Comparison of ENCODE assay signal across 7 mouse cellular contexts in the genomic region with DNA sequence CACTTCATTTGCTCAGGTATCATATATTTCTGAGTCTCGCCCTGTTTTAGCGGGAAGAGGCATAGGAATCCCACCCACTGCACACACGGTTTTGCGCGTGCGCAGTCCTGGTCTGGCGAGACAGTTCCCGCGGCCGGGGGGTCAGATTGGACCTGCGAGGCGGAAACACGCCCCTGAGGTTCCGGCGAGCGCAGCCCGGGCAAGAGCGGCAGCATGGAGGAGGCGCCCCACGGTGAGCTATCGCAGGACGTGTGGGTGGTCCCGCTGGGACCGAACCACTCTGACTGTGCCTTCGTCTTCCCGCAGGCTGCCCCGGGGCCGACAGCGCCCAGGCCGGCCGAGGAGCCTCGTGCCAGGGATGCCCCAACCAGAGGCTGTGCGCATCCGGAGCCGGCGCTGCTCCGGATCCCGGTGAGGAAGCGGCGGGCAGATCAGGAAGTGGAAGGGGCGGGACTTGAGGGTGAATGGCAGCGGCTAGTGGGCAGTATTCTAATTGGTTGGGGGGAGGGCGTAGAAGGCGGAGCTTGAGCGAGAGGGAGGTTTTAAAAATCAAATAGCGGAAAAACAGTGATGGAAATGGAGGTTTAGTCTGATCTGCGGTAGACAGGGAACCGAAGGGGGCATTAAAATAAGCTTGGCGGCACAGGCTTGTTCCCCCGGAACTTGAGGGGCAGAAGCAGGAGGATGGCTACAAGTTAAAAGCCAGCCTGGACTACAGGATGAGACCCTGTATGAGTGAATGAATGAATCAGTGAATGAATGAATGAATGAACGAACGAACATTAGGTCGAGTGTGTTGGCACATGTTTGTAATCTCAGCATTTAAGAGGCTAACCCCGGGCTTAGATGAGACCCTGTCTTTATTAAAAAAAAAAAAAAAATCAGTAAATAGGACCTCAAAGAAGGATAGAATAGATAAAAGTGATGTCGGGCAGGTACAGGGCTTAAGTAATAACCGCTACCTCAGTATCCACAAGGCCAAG. TPM values are rescaled to one million over a fixed set of nuclear protein-coding genes. Genes with fewer than 3 reads are reported as not detected.
DNase-seq lines count a peak whose midpoint lies in the region; ATAC-seq and TF ChIP-seq lines count a peak whose summit lies in the region.

A gene (plus strand): TSS at position 185 of the 983 bp plus-strand sequence.

- no peak for TF ChIP-seq CTCF in kidney, adult 2 months (conservative IDR thresholded peaks at IDR 0.05; ENCODE audit: insufficient read depth, insufficient read length, low read depth, low read length)
- no peak for TF ChIP-seq CTCF in spleen, adult 2 months (IDR thresholded peaks at IDR 0.05; ENCODE audit: extremely low read depth, insufficient read depth, insufficient read length, insufficient replicate concordance)

- H3K4me1 ChIP-seq in embryonic facial prominence, embryonic 12.5 days = peaks cover 5% of the 10 kb centered on the region
- H3K4me1 ChIP-seq in kidney, adult 2 months (ENCODE audit: control insufficient read depth, insufficient read depth, low read length) = no peaks in the 10 kb centered on the region; the same call in 1 of the 2 replicates
- H3K4me1 ChIP-seq in limb, embryonic 12.5 days (replicated peaks) = peaks cover 16% of the 10 kb centered on the region
- peaks cover 18% of the 10 kb centered on the region for H3K4me1 ChIP-seq in midbrain, embryonic 15.5 days
- no peaks in the 10 kb centered on the region; the same call in 1 of the 2 replicates for H3K4me1 ChIP-seq in spleen, adult 2 months (ENCODE audit: control insufficient read depth, insufficient read depth, insufficient read length)

- peak within 1 kb of the TSS; percentile 68 for H3K4me3 ChIP-seq in embryonic facial prominence, embryonic 12.5 days
- H3K4me3 ChIP-seq in kidney, adult 2 months (ENCODE audit: insufficient read depth, low read depth, low read length) = peak within 1 kb of the TSS; percentile 94
- H3K4me3 ChIP-seq in limb, embryonic 12.5 days (replicated peaks) = peak within 1 kb of the TSS; percentile 73
- H3K4me3 ChIP-seq in midbrain, embryonic 15.5 days = peak within 1 kb of the TSS; percentile 86
- H3K4me3 ChIP-seq in spleen, adult 2 months (ENCODE audit: extremely low read depth, insufficient read depth, insufficient read length) = peak within 1 kb of the TSS; percentile 98

- ATAC-seq in embryonic facial prominence, embryonic 12.5 days (ENCODE audit: insufficient number of reproducible peaks, insufficient read depth, low FRiP score, low TSS enrichment) = peak; percentile 96
- ATAC-seq in limb, embryonic 12.5 days (ENCODE audit: insufficient number of reproducible peaks, insufficient read depth, low FRiP score, low TSS enrichment, low read depth) = peak; percentile 93
- ATAC-seq in midbrain, embryonic 15.5 days (replicated peaks) = peak; percentile 98

- peak; percentile 58 for TF ChIP-seq POLR2A in kidney, adult 2 months (IDR thresholded peaks at IDR 0.05; ENCODE audit: low read depth, low read length)
- peak; percentile 85 for TF ChIP-seq POLR2A in spleen, adult 2 months (IDR thresholded peaks at IDR 0.05; ENCODE audit: low read depth, low read length)

- H3K27me3 ChIP-seq in embryonic facial prominence, embryonic 12.5 days = no peaks in the 10 kb centered on the region
- H3K27me3 ChIP-seq in kidney, adult 2 months (replicated peaks; ENCODE audit: control insufficient read depth, insufficient read depth, low read length) = no peaks in the 10 kb centered on the region
- H3K27me3 ChIP-seq in limb, embryonic 12.5 days = no peaks in the 10 kb centered on the region
- peaks cover 3% of the 10 kb centered on the region; the same call in 1 of the 2 replicates for H3K27me3 ChIP-seq in midbrain, embryonic 15.5 days (replicated peaks)
- no peaks in the 10 kb centered on the region for H3K27me3 ChIP-seq in spleen, adult 2 months (ENCODE audit: control insufficient read depth, insufficient read depth, low read length)

- H3K36me3 ChIP-seq in embryonic facial prominence, embryonic 12.5 days = peaks cover 37% of the 10 kb centered on the region
- H3K36me3 ChIP-seq in kidney, adult 2 months (ENCODE audit: control insufficient read depth, insufficient read depth, low read length) = no peaks in the 10 kb centered on the region
- peaks cover 38% of the 10 kb centered on the region for H3K36me3 ChIP-seq in limb, embryonic 12.5 days
- peaks cover 14% of the 10 kb centered on the region; the same call in 1 of the 2 replicates for H3K36me3 ChIP-seq in midbrain, embryonic 15.5 days (replicated peaks)
- peaks cover 16% of the 10 kb centered on the region for H3K36me3 ChIP-seq in spleen, adult 2 months (ENCODE audit: control insufficient read depth, insufficient read depth, low read length)

- H3K27ac ChIP-seq in embryonic facial prominence, embryonic 12.5 days = peak within 1 kb of the TSS; percentile 89
- H3K27ac ChIP-seq in kidney, adult 2 months (ENCODE audit: insufficient read depth, low read depth, low read length) = peak within 1 kb of the TSS; percentile 76
- peak within 1 kb of the TSS; percentile 93 for H3K27ac ChIP-seq in limb, embryonic 12.5 days
- peak within 1 kb of the TSS; percentile 97 for H3K27ac ChIP-seq in midbrain, embryonic 15.5 days
- H3K27ac ChIP-seq in spleen, adult 2 months (ENCODE audit: insufficient read depth, low read length) = peak within 1 kb of the TSS; percentile 96

- 3% methylated on average over 56 of the region's 56 CpGs for WGBS in embryonic facial prominence, embryonic 12.5 days
- 3% methylated on average over 56 of the region's 56 CpGs for WGBS in kidney, adult 2 months
- WGBS in limb, embryonic 12.5 days = 4% methylated on average over 56 of the region's 56 CpGs
- 4% methylated on average over 55 of the region's 56 CpGs for WGBS in midbrain, embryonic 15.5 days
- WGBS in spleen, adult 2 months = 3% methylated on average over 56 of the region's 56 CpGs

- H3K9ac ChIP-seq in embryonic facial prominence, embryonic 12.5 days = peak within 1 kb of the TSS; percentile 68
- H3K9ac ChIP-seq in limb, embryonic 12.5 days (replicated peaks) = peak within 1 kb of the TSS; percentile 70
- H3K9ac ChIP-seq in midbrain, embryonic 15.5 days = peak within 1 kb of the TSS; percentile 70

- H3K9me3 ChIP-seq in embryonic facial prominence, embryonic 12.5 days = no peaks in the 10 kb centered on the region
- H3K9me3 ChIP-seq in limb, embryonic 12.5 days = peaks cover 6% of the 10 kb centered on the region; the same call in 1 of the 2 replicates
- no peaks in the 10 kb centered on the region for H3K9me3 ChIP-seq in midbrain, embryonic 15.5 days

- H3K4me2 ChIP-seq in embryonic facial prominence, embryonic 12.5 days (replicated peaks) = peak within 1 kb of the TSS; percentile 70
- H3K4me2 ChIP-seq in limb, embryonic 12.5 days = peak within 1 kb of the TSS; percentile 75
- H3K4me2 ChIP-seq in midbrain, embryonic 15.5 days = peak within 1 kb of the TSS; percentile 78

- peak; percentile 93 for DNase-seq in adrenal gland, postnatal 25 days
- peak; percentile 97 for DNase-seq in heart, adult 18-20 months
- peak; percentile 97 for DNase-seq in kidney, adult 2 months
- peak; percentile 84 to 91 for DNase-seq in spleen, adult 2 months (ENCODE audit: low read depth in 1 of 2, low spot score in 2 of 2)

RNA-seq across cellular contexts. Expression of the gene that starts here (rescaled TPM):
- total RNA-seq in adrenal gland, postnatal 25 days (2021) = 28.0 and 28.2 TPM in 2 replicates
- polyA plus RNA-seq in embryonic facial prominence, embryonic 12.5 days (2016; fragmentation: Nextera tagmentation; extraction: Ambion mirVana) = 61.8 and 68.7 TPM in 2 replicates
- 1 to 10 TPM; 7.7 to 8.4 TPM for total RNA-seq in heart, adult 18-20 months (2021)
- 28.1 and 30.5 TPM in 2 replicates for polyA plus RNA-seq in kidney, adult 2 months (2012; rRNA removed)
- polyA plus RNA-seq in limb, embryonic 12.5 days (2016; fragmentation: Nextera tagmentation; extraction: Ambion mirVana) = 80.4 and 82.7 TPM in 2 replicates
- 53.0 and 54.1 TPM in 2 replicates for polyA plus RNA-seq in midbrain, embryonic 15.5 days (2015; fragmentation: Nextera tagmentation; extraction: Ambion mirVana)
- 38.6 and 40.3 TPM in 2 replicates for polyA plus RNA-seq in spleen, adult 2 months (2012; rRNA removed)

Comparison
In these comparisons a context has a peak if more than half of its experiments do, and no peak if none do; other contexts are left out.
1. Peak in every context shown above with its lines: DNase-seq, ATAC-seq, H3K4me3 ChIP-seq and H3K27ac ChIP-seq.